8 mouse cellular contexts compared by ENCODE assay signal in the genomic region with DNA sequence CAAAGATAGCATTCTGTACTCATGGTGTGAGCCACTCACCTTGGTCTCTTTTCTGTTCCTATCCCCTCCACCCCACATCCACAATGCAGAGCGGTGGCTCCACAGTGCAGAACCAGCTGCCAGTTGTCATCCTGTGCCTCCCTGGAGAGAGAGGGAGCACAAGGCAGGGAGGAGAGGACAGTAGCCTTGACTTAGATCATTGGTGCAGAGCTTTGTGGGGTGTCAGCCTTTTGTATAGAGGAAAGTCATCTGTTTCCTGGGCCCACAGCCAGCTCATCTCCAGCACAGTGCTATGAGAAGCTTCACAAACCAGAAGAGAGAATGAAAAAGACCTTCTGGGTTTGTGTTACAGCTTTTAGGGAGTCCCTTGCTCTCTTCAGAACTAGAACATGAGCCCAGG.
A peak's percentile ranks its signal among the peaks of the same experiment; 100 is the strongest.
DNase-seq lines count a peak whose midpoint lies in the region; ATAC-seq and TF ChIP-seq lines count a peak whose summit lies in the region.
"Had no signal": no experiment of that assay in that cellular context is flagged by ENCODE, and none has a peak within 500 bp of the region (broad histone marks: within the 10 kb centered on the region; RNA-seq: fewer than 3 reads in every experiment).

No protein-coding gene starts in this region.

- no peaks in the 10 kb centered on the region for H3K36me3 ChIP-seq in intestine, embryonic 15.5 days
- no peaks in the 10 kb centered on the region for H3K36me3 ChIP-seq in stomach, embryonic 16.5 days (ENCODE audit: control insufficient read depth, insufficient read depth, low read length)
- H3K36me3 ChIP-seq: liver, embryonic 13.5 days had no signal

- 69% methylated on average over 1 of the region's 1 CpGs for WGBS in intestine, embryonic 15.5 days
- WGBS in stomach, embryonic 16.5 days = 55% methylated on average over 1 of the region's 1 CpGs

- no peak overlapping the region for H3K4me3 ChIP-seq in left cerebral cortex, adult 2 months
- no peak overlapping the region for H3K4me3 ChIP-seq in intestine, embryonic 15.5 days (replicated peaks)
- H3K4me3 ChIP-seq in stomach, embryonic 16.5 days (replicated peaks; ENCODE audit: low read length) = no peak overlapping the region
- H3K4me3 ChIP-seq: liver, embryonic 13.5 days had no signal

- DNase-seq in left cerebral cortex, adult 2 months (ENCODE audit: extremely low spot score in 1 of 2, low spot score in 2 of 2) = peak in 1 of 2 experiments; percentile 56
- DNase-seq in left cerebral cortex, adult 11 months (ENCODE audit: low spot score) = no peak
- peak; percentile 58 to 66 for DNase-seq in left cerebral cortex, adult 9 months (ENCODE audit: low spot score in 2 of 2)
- no peak for DNase-seq in spleen, adult 12 weeks (ENCODE audit: low spot score)
- no peak for DNase-seq in adrenal gland, postnatal 10 days
- DNase-seq: liver, embryonic 13.5 days had no signal

- H3K4me1 ChIP-seq in intestine, embryonic 15.5 days (replicated peaks) = peaks cover 18% of the 10 kb centered on the region
- peaks cover 42% of the 10 kb centered on the region for H3K4me1 ChIP-seq in stomach, embryonic 16.5 days (ENCODE audit: control insufficient read depth, insufficient read depth, low read length)

- no peak overlapping the region for H3K9ac ChIP-seq in intestine, embryonic 15.5 days
- no peak overlapping the region for H3K9ac ChIP-seq in stomach, embryonic 16.5 days (ENCODE audit: low read length)
- H3K9ac ChIP-seq: liver, embryonic 13.5 days had no signal

- ATAC-seq in intestine, embryonic 15.5 days = peak; percentile 52
- peak; percentile 56 for ATAC-seq in stomach, embryonic 16.5 days (ENCODE audit: insufficient read depth, low FRiP score)

- no peaks in the 10 kb centered on the region for H3K27me3 ChIP-seq in intestine, embryonic 15.5 days (replicated peaks)
- no peaks in the 10 kb centered on the region for H3K27me3 ChIP-seq in stomach, embryonic 16.5 days (ENCODE audit: control insufficient read depth, insufficient read depth, low read length)
- H3K27me3 ChIP-seq: liver, embryonic 13.5 days had no signal

- H3K27ac ChIP-seq in left cerebral cortex, adult 2 months = peak overlapping the region; percentile 63; the same call in 1 of the 2 replicates
- H3K27ac ChIP-seq in intestine, embryonic 15.5 days = 0 out of 2 replicates have a peak overlapping the region, but pooled peaks have one; percentile 23
- peak overlapping the region; percentile 66 for H3K27ac ChIP-seq in stomach, embryonic 16.5 days (ENCODE audit: low read length)
- H3K27ac ChIP-seq: liver, embryonic 13.5 days had no signal

- intact Hi-C loops in left cerebral cortex, adult 2 months (cut with DNase I) = no loop called here

- TF ChIP-seq CTCF in left cerebral cortex, adult 2 months (IDR thresholded peaks at IDR 0.05) = no peak

- no peak overlapping the region for H3K4me2 ChIP-seq in intestine, embryonic 15.5 days (replicated peaks)
- H3K4me2 ChIP-seq in stomach, embryonic 16.5 days (ENCODE audit: low read depth, low read length) = no peak overlapping the region
- H3K4me2 ChIP-seq: liver, embryonic 13.5 days had no signal

- no peaks in the 10 kb centered on the region for H3K9me3 ChIP-seq in intestine, embryonic 15.5 days
- no peaks in the 10 kb centered on the region for H3K9me3 ChIP-seq in stomach, embryonic 16.5 days (replicated peaks; ENCODE audit: control insufficient read depth, low read length)
- H3K9me3 ChIP-seq: liver, embryonic 13.5 days had no signal

Comparison
In these comparisons a context has a peak if more than half of its experiments do, and no peak if none do; other contexts are left out.
1. DNase-seq: peak in left cerebral cortex, adult 9 months (2 of 2); none in left cerebral cortex, adult 11 months (single experiment), spleen, adult 12 weeks (single experiment) and adrenal gland, postnatal 10 days (single experiment).
2. Peak in every context shown above with its lines, with median percentiles within 50 percentile points of each other: H3K27ac ChIP-seq.